Mouse (Mus musculus): Measurements from ENCODE around the gene Zg16.
"Not testable (repeated sequence)": the region's sequence is repeated elsewhere in the genome, so short reads cannot be mapped to it uniquely, and the experiment has no call there.

Gene Zg16

DNA sequence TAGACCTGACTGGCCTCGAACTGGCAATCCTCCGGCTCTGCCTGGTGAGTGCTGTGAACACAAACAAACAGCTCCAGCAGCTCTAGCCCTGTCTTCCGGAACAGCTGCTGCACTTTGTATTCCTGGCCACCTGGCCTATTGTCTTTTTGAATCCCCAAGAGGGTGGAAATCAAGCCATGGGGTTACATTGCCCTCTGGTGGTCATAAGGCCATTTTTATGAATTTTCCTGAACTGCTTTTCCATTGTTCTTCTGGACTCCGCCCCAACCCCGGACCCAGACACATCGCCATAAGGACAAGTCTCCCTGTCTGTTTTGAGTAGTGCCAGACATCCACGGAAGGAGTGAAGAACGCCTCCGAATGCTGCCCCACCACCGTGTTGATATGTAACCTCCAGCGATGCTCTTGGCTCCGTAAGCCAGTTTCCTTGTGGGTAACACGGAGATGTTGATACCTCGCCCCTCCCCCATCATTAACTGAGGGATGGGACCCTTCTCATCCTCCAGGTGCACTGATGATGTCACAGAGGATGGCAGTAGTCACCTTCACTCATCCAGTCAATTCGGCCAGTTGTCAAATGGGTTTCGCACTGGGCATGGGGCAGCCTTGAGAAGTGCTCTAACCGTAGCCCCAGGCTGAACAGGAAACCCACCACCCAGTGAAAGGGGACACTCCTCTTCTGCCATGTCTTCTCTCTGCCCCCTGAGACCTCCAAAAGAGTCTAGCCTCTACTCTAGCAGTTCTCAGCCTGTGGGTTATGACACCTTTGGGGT, 17.6 kb upstream of the Zg16 start:
- DNase-seq (ENCODE audit: low spot score), result peak; percentile 95

DNA sequence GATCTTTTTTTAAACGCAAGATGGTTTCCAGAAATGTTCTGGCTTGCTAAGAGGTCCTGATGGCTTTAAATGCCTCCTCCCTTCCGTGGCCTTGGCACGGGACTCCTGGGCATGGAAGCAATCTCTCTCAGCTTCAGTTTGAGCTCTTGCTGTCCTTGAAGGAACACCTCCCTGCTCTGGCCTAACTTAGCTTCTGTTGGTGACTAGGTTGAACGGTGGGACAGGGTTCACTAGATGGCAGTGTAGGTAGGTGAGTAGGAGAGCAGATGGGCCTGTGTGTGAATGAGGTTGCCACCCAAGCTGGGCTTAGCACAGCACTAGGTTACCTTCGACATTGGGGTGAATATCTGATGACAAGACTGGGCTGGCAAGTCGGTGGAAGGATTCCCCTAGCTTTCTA, 16.8 kb upstream of the Zg16 start:
- no peak for DNase-seq (ENCODE audit: low spot score)

DNA sequence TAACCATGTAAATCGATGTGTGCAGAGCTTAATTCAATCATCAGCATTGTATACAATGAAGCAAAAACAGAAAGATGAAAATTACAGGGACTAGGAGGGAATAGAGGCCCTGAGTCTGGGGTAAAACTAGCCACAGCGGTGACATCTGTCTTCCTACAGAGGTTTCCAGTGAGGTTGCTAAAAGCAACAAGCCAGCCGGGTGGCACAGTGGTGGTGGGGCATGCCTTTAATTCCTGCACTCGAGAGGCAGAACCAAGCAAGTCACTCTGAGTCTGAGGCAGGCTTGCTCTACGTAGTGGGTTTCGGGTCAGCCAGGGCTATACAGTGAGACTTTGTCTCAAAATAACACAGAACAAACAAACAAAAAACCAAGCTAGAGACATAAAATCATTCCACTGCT, 15.0 kb upstream of the Zg16 start:
- DNase-seq (ENCODE audit: low spot score), result no peak

DNA sequence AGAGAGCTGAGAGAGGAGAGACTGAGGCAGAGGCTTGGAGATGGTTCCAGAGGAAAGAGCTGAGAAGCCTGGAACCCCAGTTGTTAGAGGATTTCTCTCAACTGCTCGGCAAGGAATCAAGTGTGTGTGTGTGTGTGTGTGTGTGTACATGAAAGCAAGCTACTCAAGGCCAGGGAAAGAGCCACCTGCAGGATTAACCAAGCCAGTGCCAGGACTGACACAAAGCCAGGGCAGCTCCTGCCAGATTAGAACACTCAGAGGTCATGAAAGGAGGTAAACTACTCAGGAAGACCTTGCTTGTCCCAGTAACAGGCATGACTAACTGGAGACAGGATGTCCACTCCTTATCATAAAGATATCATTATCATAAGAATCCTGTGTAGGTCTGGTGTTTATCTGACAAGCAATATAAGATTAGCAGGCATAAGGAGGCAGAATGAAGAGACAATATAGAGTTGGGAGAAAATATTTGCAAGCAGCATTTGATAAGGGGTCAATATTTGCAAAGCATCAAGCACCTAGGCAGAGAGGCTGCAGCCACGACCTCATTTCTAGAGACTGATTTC, 14.4 kb upstream of the Zg16 start:
- DNase-seq (ENCODE audit: low spot score), result peak; percentile 46

DNA sequence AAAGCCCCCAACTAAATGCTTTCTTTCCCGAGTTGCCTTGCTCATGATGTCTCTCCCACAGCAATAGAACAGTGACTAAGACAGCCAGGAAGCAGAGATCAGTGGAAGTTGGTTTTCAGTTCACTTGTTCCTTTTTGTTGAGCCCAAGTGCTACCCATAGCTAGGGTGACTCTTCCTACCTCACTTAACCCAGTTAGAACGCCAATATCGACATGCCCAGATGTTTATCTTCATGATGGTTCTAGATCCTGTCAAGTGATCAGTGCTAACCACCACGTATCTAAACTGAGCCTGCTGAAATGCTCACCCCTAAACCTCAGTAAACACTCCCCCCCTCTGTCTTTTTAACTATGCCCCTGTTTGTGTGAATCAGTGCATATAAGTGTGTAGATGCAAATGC, 12.4 kb upstream of the Zg16 start:
- no peak for DNase-seq (ENCODE audit: low spot score)

DNA sequence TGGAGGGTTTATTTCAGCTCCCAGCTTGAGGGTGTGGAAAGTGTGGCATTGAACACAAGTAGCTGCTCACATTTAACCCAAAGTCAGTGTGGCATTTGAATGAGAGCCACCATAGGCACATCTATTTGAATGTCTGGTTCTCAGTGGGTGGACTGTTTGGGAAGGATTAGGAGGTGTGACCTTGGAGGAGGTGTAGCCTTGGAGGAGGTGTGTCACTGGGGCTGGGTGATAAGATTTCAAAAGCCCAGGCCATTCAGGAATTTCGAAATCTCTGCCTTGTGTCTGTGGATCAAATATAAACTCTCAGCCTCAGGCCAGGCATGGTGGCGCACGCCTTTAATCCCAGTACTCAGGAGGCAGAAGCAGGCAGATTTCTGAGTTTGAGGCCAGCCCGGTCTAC, 11.8 kb upstream of the Zg16 start:
- no peak for DNase-seq (ENCODE audit: low spot score)

DNA sequence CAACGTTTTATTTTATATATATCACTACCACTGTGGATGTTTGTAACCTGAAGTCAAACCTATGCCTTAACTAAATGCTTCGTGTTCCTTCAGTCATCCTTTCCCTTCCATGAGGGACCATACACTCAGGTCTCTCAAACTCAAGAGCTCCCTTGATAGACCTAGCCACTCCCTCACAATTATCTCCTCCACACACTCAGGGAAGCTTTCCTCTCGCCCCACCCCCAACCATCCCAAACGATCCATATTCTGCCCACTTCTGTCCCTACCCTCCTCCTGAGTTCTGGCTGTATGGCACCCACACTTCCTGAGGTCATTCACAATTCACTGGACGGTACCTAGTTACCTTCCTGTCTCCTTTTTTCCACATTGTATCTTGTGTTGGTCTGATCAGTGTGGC, 11.4 kb upstream of the Zg16 start:
- no peak for DNase-seq (ENCODE audit: low spot score)

DNA sequence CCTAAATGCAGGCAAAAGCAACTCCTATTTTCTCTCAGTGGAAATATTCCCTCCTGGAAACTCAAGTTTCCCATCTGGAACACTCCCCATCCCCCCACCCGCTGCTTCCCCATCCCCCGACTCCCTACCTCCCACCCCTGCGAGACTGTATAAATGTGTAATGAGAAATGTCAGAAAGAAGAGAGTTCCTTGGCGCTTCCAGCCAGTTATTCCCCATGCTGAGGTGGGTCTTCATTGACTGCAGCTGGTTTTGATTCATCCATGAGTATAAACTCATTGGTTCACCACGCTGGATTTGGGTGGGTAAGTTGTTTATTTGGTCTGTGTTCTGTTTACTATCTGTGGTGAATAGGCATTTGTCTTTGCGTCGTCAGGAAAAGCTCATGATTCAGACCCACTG, 9.3 kb upstream of the Zg16 start:
- no peak for DNase-seq (ENCODE audit: low spot score)

DNA sequence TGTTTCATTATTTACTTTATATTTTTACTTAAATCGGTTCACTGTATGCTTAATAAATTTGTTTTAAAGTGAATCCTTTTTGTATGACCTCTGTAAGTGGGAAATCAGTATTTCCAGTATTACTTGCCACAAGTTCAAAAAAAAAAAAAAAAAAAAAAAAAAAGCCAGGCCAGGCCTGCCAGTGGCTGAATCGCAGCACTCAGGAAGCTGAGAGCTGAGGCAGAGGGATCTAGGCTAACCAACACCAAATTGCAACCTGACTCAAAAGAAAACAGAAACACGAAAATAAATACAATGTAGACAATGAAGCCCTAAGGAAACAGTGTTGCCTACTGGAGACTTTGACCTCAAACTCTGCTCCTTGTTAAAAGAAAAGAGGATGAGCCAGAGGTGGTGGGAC, 6.8 kb upstream of the Zg16 start:
- no peak for DNase-seq (ENCODE audit: low spot score)

DNA sequence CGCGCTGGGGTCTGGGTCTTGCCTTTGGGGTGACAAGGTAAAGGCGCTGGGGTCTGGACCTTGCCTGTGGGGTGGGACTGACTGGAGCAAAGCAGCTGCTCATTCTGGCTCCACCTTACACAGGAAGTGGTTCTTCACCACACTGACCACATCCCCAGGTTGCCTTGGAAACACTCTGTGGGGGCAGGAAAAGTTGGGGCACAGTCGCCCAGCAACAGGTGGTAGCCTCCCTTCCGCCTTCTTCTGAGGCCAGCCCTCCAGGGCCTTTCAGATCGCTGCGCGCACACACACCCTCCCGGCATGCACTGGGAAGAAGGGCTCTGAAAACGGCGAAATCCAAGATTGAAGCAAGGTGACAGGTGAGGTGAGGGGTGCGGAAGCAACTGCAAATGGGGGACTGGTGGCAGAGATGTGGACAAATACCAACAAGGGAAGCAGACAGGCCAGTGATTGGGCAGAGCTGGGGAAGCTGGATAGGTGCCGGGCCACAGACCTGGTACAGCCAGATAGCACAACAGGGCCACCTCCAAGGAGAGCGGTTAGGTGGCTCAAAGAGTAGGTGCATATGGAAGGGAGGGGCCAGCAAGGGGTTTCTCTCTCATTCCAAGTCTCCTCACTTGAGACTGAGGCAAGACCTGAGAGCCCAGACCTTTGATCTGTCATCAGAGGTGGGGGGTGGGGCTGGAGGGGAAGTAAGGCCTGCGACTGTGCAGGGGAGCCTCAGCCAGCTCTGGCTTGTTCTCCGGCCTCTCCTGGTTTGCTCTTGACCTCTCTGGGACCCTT, 4.2 kb upstream of the Zg16 start, which contains the start of gene AI467606:
Gene AI467606 (plus strand): TSS at position 246 of the 783 bp plus-strand sequence.
- no peak for DNase-seq (ENCODE audit: low spot score)

DNA sequence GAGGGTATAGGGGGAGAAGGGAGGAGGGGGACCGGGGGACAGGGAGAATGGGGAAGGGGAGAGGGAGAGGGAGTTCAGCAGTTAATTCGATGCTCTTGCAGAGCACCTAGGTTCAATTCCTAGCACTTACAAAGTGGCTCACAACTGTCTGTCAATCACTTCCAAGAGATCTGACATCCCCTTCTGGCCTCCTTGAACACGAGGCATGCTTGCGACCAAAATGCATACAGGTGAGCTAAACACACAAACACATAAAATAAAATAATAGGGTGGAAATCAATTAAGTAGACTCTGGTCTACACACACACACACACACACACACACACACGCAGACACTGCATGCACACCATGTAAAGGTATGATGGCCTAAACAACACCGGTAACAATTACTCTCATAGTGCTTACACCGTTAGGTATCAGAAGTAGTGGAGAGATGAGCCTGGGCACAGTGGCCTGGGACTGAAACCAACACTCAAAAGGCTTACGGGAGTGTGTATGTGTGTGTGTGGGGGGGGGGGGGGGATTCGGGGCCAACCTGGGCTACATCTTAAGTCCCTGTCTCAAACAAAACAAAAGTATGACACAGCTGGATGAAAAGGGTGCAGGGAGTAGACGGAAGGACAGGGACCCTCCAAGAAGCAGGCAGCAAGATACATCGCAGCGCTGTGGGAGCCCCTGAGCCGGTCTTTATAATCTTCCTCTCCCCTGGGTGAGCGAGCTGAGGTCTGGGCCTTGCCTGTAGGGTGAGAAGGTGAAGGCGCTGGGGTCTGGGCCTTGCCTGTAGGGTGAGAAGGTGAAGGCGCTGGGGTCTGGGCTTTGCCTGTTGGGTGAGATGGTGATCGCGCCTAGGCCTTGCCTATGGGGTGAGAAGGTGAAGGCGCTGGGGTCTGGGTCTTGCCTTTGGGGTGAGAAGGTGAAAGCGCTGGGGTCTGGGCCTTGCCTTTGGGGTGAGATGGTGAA, 3.3 kb upstream of the Zg16 start:
- DNase-seq (ENCODE audit: low spot score), result no peak

DNA sequence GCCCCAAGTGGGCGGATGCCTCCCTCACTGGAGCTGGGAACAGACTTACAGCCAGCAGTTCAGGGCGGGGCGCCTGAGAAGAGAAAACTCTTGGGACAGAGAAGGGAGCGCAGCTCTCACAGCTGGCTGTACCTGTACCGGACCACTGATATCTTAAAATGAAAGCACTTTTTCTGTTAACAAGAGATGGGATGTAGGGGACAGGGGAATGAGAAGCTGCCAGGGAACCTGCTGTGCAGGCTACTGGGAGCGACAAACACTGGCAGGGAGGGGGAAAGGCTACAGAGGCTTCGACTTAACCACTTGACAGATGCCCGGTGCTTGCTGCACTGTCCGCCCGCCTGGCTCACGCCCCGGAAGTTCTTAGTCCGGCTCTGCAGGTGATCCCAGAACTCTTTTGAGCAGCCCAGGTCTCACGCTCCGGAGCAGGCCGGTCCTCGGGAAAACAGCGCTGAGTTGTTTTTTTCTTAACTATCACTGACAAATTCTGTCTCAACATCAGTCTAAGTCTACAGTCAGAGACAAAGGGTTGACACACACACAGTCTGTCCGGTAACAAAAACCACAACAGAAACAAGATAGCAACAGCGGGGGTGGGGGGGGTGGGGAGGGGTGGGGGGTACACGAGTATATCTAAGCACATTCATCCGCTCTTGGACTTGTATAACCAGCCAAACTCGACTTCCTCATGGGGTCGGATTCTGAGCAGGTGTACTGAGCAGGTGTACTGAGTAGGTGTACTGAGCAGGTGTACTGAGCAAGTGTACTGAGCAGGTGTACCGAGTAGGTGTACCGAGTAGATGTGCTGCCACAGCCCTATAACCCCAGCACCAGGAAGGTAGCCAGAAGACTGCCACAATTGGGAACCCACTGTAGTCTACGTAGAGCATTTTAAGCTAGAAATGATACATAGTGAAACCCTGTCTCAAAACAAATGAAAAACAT, 2.0 kb upstream of the Zg16 start:
- no peak for DNase-seq (ENCODE audit: low spot score)

DNA sequence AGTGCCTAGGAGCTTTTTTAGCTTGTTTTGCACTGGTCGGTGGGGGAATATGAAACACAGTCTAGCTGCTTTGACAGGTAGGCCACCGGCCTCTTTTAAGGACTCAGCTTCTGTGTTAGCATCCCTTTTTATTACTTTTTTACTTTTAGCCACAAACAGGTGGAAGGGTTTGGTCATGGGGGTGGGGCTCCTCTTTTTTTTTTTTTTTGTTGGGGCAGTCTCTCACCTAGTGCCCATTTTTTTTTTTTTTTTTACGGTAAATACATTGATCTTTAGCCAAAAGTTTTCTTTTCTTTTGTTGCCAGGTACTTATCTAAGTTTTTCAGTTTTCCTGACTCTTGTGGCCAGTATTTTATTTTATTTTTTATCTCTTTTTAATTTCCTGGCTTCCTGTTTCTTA, 955 bp upstream of the Zg16 start:
- DNase-seq (ENCODE audit: low spot score), result no peak

DNA sequence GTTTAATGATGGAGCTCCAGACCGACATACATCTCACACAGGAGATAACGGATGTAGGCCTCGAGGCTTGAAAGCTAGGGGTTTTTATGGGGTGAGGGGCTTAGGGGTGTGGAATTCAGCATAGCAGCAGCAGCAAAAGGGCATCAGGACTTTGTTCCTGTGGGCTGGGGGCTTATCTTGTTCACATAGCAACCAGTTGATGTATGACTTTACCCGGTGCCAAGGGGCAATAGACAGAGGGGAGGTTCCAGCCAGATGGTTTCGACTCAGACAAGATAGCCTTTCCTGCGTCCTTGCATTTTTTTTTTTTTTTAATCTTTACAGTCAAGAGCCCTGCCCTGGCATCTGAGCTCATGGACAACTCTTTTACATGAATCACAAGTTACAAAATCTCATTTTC, 1.4 kb downstream of the Zg16 start:
- DNase-seq (ENCODE audit: low spot score), result not testable (repeated sequence)

DNA sequence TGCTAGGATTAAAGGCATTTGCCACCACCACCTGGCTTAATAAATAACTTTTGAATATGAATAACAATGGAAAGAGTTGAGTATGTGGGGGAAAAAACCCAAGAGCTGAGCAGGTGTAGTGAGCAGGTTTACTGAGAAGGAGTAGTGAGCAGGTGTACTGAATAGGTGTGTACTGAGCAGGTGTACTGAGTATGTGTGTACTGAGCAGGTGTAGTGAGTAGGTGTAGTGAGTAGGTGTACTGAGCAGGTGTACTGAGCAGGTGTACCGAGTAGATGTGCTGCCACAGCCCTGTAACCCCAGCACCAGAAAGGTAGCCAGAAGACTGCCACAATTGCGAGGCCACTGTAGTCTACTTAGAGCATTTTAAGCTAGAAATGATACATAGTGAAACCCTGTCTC, 2.3 kb downstream of the Zg16 start:
- DNase-seq (ENCODE audit: low spot score), result no peak

DNA sequence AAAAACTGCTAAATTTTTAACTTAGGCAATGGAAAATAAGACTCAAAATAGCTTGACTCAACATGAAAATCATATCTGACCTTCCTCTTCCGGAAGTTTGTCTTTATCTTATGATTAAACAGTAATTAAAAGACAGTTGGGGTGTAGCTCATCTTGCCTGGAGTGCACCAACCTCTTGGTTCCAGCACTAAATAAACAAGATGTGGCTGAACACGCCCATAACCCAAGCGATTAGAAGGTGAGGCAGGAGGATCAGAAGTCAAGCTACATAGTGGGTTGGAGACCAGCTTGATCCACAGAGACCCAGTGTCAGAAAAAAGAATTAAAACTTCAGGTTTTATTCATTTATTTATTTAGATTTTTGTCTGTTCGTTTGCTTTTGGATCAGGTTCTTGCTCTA, 3.4 kb downstream of the Zg16 start:
- DNase-seq (ENCODE audit: low spot score), result no peak

DNA sequence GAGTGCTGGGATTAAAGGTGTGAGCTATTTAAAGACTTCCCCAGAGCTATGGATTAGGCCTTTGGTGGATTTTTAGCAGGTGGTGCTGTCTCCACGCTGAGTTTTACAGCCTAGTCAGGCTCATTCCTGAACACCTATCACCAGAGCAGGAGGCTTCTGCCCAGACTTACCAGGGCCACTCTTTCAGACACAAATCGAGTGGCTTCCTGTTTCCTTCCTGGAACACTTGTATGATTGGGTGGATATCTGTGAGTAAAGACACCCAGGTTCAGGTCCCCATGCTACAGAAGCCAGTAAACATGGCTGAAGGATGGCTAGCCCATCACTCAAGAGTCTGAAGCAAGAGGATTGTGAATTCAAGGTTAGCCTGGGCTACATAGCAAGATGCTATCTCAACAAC, 4.1 kb downstream of the Zg16 start:
- no peak for DNase-seq (ENCODE audit: low spot score)

DNA sequence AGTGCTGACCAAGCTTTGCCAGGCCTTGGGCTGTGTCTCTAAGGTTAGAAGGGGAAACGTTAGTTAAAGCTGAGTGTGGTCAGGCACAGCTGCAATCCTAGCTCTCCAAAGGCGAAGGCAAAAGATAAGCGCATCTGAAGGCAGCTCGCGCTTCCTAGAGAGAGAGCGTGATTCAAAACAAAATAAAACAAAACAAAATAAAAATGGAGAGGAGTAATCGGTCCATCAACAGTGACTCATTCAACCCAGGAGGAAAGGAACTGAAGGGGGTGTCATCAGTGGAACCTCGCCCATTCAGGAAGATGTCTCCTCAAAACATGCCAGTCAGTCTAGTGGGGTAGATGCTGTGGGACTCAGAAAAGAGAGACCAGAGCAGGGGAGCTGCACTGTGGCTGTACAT, 4.9 kb downstream of the Zg16 start:
- DNase-seq (ENCODE audit: low spot score), result no peak

DNA sequence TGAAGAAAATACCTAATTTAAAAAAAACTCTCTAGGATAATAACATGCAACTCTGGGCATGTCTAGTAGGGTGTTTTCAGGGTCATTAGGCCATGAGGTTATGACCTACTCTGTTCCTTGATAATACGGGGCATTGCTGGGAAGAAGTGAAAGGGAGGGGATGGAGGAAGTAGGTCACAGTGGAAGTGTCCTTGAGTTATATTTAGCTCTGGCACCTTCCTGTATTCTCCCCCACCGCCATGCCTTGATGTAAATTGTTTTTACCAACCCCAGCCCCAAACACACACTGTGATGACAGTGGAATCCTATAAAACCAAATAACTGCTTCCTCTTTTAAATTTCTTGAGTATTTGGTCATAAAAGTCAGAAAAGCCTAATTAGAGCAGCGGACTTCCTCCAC, 7.1 kb downstream of the Zg16 start:
- no peak for DNase-seq (ENCODE audit: low spot score)

DNA sequence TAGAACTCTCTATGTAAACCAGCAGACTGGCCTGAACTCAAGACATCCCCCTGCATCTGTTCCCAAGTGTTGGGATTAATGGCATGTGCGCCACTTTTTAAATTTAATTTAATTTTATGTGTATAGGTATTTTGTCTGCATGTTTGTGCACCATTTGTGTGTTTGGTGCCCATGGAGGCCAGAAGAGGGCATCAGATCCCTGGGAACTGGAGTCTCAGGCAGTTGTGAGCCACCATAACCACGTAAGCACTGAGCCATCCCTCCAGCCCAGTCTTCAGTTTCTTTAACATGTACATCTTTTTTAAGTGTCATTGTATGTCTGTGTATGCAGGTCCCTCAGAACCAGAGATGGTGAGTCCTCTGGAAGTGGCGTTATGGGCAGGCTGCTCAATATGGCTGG, 9.4 kb downstream of the Zg16 start:
- no peak for DNase-seq (ENCODE audit: low spot score)

DNA sequence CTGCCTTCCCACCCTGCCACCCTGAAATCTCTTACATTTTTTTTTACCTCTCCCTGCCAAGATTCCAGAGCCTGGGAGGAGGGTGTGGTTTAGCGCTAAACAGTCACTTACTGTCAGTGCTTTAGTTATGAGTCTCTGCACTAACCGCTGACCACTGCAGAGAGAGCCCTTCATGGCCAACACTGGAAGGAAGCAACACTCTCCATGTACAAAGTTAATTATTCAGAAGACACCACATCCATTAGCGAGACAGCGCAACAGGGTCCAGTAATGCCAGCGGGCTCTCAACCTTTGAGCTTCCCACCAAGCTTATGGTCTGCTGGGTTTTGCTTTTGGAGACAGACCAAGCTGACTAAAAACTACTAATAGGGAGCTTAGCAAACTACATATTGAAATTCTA, 10.9 kb downstream of the Zg16 start:
- no peak for DNase-seq (ENCODE audit: low spot score)

All from MN1 (cell line).